Mouse (Mus musculus): Measurements from ENCODE around the gene Vasp.

DNA sequence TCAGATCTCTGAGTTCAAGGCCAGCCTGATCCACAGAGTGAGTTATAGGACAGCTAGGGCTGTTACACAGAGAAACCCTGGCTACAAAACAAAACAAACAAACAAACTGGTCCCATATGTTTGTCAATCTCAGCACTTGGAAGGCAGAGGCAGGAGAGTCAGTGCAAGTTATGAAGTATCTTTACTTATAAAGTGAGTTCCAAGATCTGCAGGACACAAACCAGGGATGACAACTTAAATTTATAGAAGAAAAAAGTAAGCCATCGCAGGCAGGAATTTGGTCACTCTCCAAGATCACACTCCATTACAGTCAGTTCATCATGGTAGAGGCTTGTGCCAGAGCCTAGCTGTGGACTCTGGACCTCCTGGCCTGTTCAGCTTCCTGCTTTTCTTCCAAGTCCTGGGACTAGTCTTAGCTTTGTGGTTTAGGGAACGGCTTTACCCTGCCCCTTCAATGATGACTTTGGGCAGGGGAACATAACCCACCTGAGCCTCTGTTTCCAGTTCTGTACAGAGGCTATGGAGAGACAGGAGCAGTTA lies 41.5 kb downstream of the Vasp start:
- TF ChIP-seq CTCF (IDR thresholded peaks at IDR 0.05; ENCODE audit: borderline replicate concordance, insufficient read depth, low read depth, low read length) (no peak), POLR2A (IDR thresholded peaks at IDR 0.05; ENCODE audit: borderline replicate concordance, insufficient read depth, low read length) (no peak)

Data from cerebellum, adult 2 months (tissue).